Mouse (Mus musculus): Measurements from ENCODE around the gene Sdk1. TPM values are rescaled to one million over a fixed set of nuclear protein-coding genes. Genes with fewer than 3 reads are reported as not detected.

The Sdk1 gene
- total and polyA plus RNA-seq, 3 experiments, result 0.33 to 1.0 (median 0.94) TPM

DNA sequence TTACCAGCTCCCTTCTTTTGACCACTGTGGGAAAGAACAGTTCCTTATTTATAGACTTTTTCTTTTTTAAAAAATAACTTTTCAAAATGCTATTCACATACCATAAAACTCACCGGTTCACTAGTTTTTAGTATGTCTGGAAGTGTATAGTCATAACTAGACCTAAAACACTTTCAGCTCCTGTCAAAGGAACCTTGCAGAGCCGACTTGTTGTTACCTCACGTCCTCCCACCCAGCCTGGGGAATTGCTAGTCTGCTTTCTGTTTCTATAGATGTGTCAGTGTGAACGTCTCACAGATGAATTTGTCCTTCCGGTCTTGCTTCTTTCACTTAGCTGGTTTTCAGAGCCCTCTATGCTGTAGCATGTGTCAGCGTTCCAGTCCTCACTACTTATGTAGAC, 35.8 kb downstream of the Sdk1 start:
- TF ChIP-seq POLR2A (IDR thresholded peaks at IDR 0.05; ENCODE audit: insufficient read depth, low read depth, low read length), result no peak
- no peak for TF ChIP-seq CTCF (IDR thresholded peaks at IDR 0.05)
- TF ChIP-seq EP300 (IDR thresholded peaks at IDR 0.05; ENCODE audit: insufficient read depth, low read depth, low read length), result no peak
- no peaks in the 10 kb centered on the region for H3K27me3 ChIP-seq (ENCODE audit: control insufficient read depth, insufficient read depth, low read length)
- H3K4me3 ChIP-seq, result no peak overlapping the region
- no peaks in the 10 kb centered on the region for H3K36me3 ChIP-seq (ENCODE audit: control insufficient read depth, insufficient read depth, low read length)
- no peak for DNase-seq
- WGBS, result 80% methylated on average over 6 of the region's 6 CpGs
- no peak overlapping the region for H3K9ac ChIP-seq (ENCODE audit: low read depth, low read length)
- no peaks in the 10 kb centered on the region for H3K79me2 ChIP-seq (replicated peaks; ENCODE audit: control insufficient read depth, insufficient read depth, low read length)
- H3K4me1 ChIP-seq (ENCODE audit: control insufficient read depth, insufficient read depth, low read length), result no peaks in the 10 kb centered on the region
- no peak overlapping the region for H3K27ac ChIP-seq
- intact Hi-C loops (cut with DNase I), result no loop called here

DNA sequence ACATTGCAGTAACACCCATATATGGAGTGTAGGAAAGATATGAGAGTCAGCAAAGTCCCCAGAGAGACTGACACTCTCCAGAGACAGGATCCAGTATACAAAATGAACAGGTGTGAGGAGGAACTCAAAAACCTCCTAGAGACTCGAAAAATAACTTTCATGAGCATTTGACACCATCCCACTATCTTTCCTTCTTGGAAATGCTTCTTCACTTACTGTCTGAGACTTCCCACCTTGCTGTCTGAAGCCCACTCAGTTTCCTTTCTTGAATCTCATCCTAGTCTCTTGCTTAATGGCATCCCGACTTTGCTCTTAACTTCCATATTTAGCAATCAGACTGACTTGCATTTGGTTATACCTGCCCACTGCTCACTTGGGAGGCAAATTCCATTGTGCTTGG, 40.5 kb downstream of the Sdk1 start:
- H3K36me3 ChIP-seq (ENCODE audit: control insufficient read depth, insufficient read depth, low read length), result no peaks in the 10 kb centered on the region
- no peak overlapping the region for H3K27ac ChIP-seq
- no peak for DNase-seq
- intact Hi-C loops (cut with DNase I), result no loop called here
- no peak for TF ChIP-seq EP300 (IDR thresholded peaks at IDR 0.05; ENCODE audit: insufficient read depth, low read depth, low read length)
- TF ChIP-seq CTCF (IDR thresholded peaks at IDR 0.05), result no peak
- TF ChIP-seq POLR2A (IDR thresholded peaks at IDR 0.05; ENCODE audit: insufficient read depth, low read depth, low read length), result no peak
- H3K79me2 ChIP-seq (replicated peaks; ENCODE audit: control insufficient read depth, insufficient read depth, low read length), result no peaks in the 10 kb centered on the region
- H3K9ac ChIP-seq (ENCODE audit: low read depth, low read length), result no peak overlapping the region
- H3K4me3 ChIP-seq, result no peak overlapping the region
- H3K4me1 ChIP-seq (ENCODE audit: control insufficient read depth, insufficient read depth, low read length), result no peaks in the 10 kb centered on the region
- 44% methylated on average over 2 of the region's 2 CpGs for WGBS
- H3K27me3 ChIP-seq (ENCODE audit: control insufficient read depth, insufficient read depth, low read length), result no peaks in the 10 kb centered on the region

DNA sequence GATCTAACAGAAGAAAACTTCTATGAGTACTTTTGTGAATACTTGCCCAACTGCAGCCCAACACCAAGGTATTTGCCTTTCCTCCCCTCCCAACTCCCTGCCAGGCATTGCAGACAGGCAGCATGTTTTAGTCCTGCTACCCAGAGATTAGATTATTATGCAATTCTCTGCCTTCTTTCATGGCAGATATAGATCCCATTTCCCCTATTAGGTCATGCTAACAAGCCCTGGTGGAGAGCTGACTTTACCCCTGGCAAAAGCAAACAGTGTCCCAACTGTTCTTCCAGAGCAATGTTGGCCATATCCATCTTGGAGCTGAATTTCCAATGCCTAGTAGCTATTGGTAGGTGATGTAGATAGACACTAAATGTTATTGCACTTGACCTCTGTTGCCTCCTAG, 48.3 kb downstream of the Sdk1 start:
- intact Hi-C loops (cut with DNase I), result no loop called here
- no peak for DNase-seq
- Histone ChIP-seq H3K4me1 (ENCODE audit: control insufficient read depth, insufficient read depth, low read length) (no peaks in the 10 kb centered on the region), H3K27me3 (ENCODE audit: control insufficient read depth, insufficient read depth, low read length) (no peaks in the 10 kb centered on the region), H3K4me3 (no peak overlapping the region), H3K27ac (no peak overlapping the region), H3K79me2 (replicated peaks; ENCODE audit: control insufficient read depth, insufficient read depth, low read length) (no peaks in the 10 kb centered on the region), H3K36me3 (ENCODE audit: control insufficient read depth, insufficient read depth, low read length) (no peaks in the 10 kb centered on the region), H3K9ac (ENCODE audit: low read depth, low read length) (no peak overlapping the region)
- TF ChIP-seq CTCF (IDR thresholded peaks at IDR 0.05) (no peak), POLR2A (IDR thresholded peaks at IDR 0.05; ENCODE audit: insufficient read depth, low read depth, low read length) (no peak), EP300 (IDR thresholded peaks at IDR 0.05; ENCODE audit: insufficient read depth, low read depth, low read length) (no peak)

- DNase-seq, result no peak
- H3K79me2 ChIP-seq (replicated peaks; ENCODE audit: control insufficient read depth, insufficient read depth, low read length), result no peaks in the 10 kb centered on the region
- intact Hi-C loops (cut with DNase I), result no loop called here
Observed at GRCm38 (mm10) chr5:141295240-141295639, 54.0 kb downstream of the Sdk1 start.

GRCm38 (mm10) chr5:141302287-141302694, 61.0 kb downstream of the Sdk1 start:
- WGBS, result 29% methylated on average over 4 of the region's 4 CpGs
- Histone ChIP-seq H3K27ac (no peak overlapping the region), H3K79me2 (replicated peaks; ENCODE audit: control insufficient read depth, insufficient read depth, low read length) (no peaks in the 10 kb centered on the region), H3K4me3 (no peak overlapping the region), H3K27me3 (ENCODE audit: control insufficient read depth, insufficient read depth, low read length) (no peaks in the 10 kb centered on the region), H3K9ac (ENCODE audit: low read depth, low read length) (no peak overlapping the region), H3K4me1 (ENCODE audit: control insufficient read depth, insufficient read depth, low read length) (0 out of 2 replicates have a peak, but pooled peaks cover 2% of the 10 kb centered on the region), H3K36me3 (ENCODE audit: control insufficient read depth, insufficient read depth, low read length) (no peaks in the 10 kb centered on the region)
- TF ChIP-seq EP300 (IDR thresholded peaks at IDR 0.05; ENCODE audit: insufficient read depth, low read depth, low read length), result no peak
- no peak for TF ChIP-seq CTCF (IDR thresholded peaks at IDR 0.05)
- no peak for TF ChIP-seq POLR2A (IDR thresholded peaks at IDR 0.05; ENCODE audit: insufficient read depth, low read depth, low read length)
- no peak for DNase-seq
- intact Hi-C loops (cut with DNase I), result no loop called here

More at GRCm38 (mm10) chr5:141295240-141295639, 54.0 kb downstream of the Sdk1 start:
- Histone ChIP-seq H3K27me3 (ENCODE audit: control insufficient read depth, insufficient read depth, low read length) (no peaks in the 10 kb centered on the region), H3K36me3 (ENCODE audit: control insufficient read depth, insufficient read depth, low read length) (no peaks in the 10 kb centered on the region), H3K27ac (no peak overlapping the region), H3K4me3 (no peak overlapping the region), H3K4me1 (ENCODE audit: control insufficient read depth, insufficient read depth, low read length) (no peaks in the 10 kb centered on the region), H3K9ac (ENCODE audit: low read depth, low read length) (no peak overlapping the region)
- TF ChIP-seq POLR2A (IDR thresholded peaks at IDR 0.05; ENCODE audit: insufficient read depth, low read depth, low read length), result no peak
- TF ChIP-seq CTCF (IDR thresholded peaks at IDR 0.05), result no peak
- no peak for TF ChIP-seq EP300 (IDR thresholded peaks at IDR 0.05; ENCODE audit: insufficient read depth, low read depth, low read length)
- 85% methylated on average over 7 of the region's 7 CpGs for WGBS

DNA sequence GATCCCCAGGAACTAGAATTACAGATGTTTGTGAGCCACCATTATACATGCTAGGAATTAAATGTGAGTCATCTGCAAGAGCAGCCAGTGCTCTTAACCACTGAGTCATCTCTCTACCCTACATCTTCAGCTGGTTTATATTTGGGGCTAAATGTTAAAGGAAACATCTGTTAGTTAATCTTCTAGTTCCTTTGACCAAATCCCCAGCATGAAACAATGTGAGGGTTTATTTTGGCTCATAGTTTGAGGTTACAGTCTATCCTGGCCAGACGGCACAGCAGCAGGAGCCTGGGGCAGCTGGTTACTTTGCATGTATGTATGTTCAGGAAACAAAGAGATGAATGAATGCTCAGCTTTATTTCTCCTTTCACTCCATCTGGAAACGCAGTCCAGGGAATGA, 62.5 kb downstream of the Sdk1 start:
- no peaks in the 10 kb centered on the region for H3K27me3 ChIP-seq (ENCODE audit: control insufficient read depth, insufficient read depth, low read length)
- no peak overlapping the region for H3K9ac ChIP-seq (ENCODE audit: low read depth, low read length)
- WGBS, result 61% methylated on average over 2 of the region's 2 CpGs
- H3K4me3 ChIP-seq, result no peak overlapping the region
- TF ChIP-seq CTCF (IDR thresholded peaks at IDR 0.05), result no peak
- no peak for TF ChIP-seq EP300 (IDR thresholded peaks at IDR 0.05; ENCODE audit: insufficient read depth, low read depth, low read length)
- TF ChIP-seq POLR2A (IDR thresholded peaks at IDR 0.05; ENCODE audit: insufficient read depth, low read depth, low read length), result no peak
- no peaks in the 10 kb centered on the region for H3K79me2 ChIP-seq (replicated peaks; ENCODE audit: control insufficient read depth, insufficient read depth, low read length)
- intact Hi-C loops (cut with DNase I), result no loop called here
- H3K27ac ChIP-seq, result no peak overlapping the region
- no peak for DNase-seq
- 0 out of 2 replicates have a peak, but pooled peaks cover 2% of the 10 kb centered on the region for H3K4me1 ChIP-seq (ENCODE audit: control insufficient read depth, insufficient read depth, low read length)
- no peaks in the 10 kb centered on the region for H3K36me3 ChIP-seq (ENCODE audit: control insufficient read depth, insufficient read depth, low read length)

All from heart, adult 2 months (tissue).